In the genomic region with DNA sequence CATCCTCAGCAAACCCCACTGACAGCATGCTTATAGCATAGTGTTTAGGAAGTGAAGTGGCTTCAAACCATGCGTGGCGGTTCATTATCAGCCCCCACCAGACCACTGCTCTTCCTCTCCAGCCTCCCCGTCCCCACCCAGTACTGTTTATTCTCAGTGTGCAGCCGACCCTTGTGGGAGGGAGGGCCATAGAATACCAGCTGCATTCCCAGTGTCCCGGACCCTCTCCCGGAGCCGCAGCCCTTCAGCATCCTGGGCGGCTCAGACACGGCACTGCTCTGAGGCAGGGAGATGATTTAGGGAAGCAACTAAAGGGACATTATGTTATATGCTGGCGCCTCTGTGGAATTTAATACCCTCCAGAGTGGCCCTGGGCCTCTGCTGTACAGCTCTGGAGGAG, we compare ENCODE assay signal across 11 mouse cellular contexts. TPM values are rescaled to one million over a fixed set of nuclear protein-coding genes. Genes with fewer than 3 reads are reported as not detected.
DNase-seq lines count a peak whose midpoint lies in the region; ATAC-seq lines count a peak whose summit lies in the region.
"Had no signal": no experiment of that assay in that cellular context is flagged by ENCODE, and none has a peak within 500 bp of the region (broad histone marks: within the 10 kb centered on the region; RNA-seq: fewer than 3 reads in every experiment).

No protein-coding gene starts in this region.

- H3K27ac ChIP-seq in heart, embryonic 16.5 days (ENCODE audit: low read length), result no peak overlapping the region
- peak overlapping the region; percentile 67 for H3K27ac ChIP-seq in neural tube, embryonic 11.5 days (ENCODE audit: low read depth, low read length)
- no peak overlapping the region for H3K27ac ChIP-seq in liver, embryonic 12.5 days
- peak overlapping the region; percentile 63 for H3K27ac ChIP-seq in neural tube, embryonic 15.5 days (replicated peaks)
- H3K27ac ChIP-seq: liver, embryonic 13.5 days had no signal

- H3K27me3 ChIP-seq in heart, embryonic 16.5 days (ENCODE audit: control insufficient read depth, insufficient read depth, low read length), result no peaks in the 10 kb centered on the region
- H3K27me3 ChIP-seq in neural tube, embryonic 11.5 days (ENCODE audit: control insufficient read depth, insufficient read depth, low read length), result no peaks in the 10 kb centered on the region
- no peaks in the 10 kb centered on the region for H3K27me3 ChIP-seq in liver, embryonic 12.5 days (replicated peaks)
- no peaks in the 10 kb centered on the region for H3K27me3 ChIP-seq in neural tube, embryonic 15.5 days (replicated peaks)
- H3K27me3 ChIP-seq: liver, embryonic 13.5 days had no signal

- H3K4me3 ChIP-seq in heart, embryonic 16.5 days (ENCODE audit: low read length), result no peak overlapping the region
- H3K4me3 ChIP-seq in neural tube, embryonic 11.5 days (ENCODE audit: low read depth, low read length), result no peak overlapping the region
- no peak overlapping the region for H3K4me3 ChIP-seq in liver, embryonic 12.5 days
- H3K4me3 ChIP-seq in neural tube, embryonic 15.5 days (replicated peaks), result no peak overlapping the region
- H3K4me3 ChIP-seq: erythroblast, embryonic 14.5 days; liver, embryonic 13.5 days had no signal

- peak overlapping the region; percentile 11; the same call in 1 of the 2 replicates for H3K9ac ChIP-seq in heart, embryonic 16.5 days (ENCODE audit: low read length)
- 0 out of 2 replicates have a peak overlapping the region, but pooled peaks have one; percentile 14 for H3K9ac ChIP-seq in neural tube, embryonic 11.5 days (ENCODE audit: low read length)
- H3K9ac ChIP-seq in liver, embryonic 12.5 days, result no peak overlapping the region
- no peak overlapping the region for H3K9ac ChIP-seq in neural tube, embryonic 15.5 days (replicated peaks)
- H3K9ac ChIP-seq: liver, embryonic 13.5 days had no signal

- H3K4me2 ChIP-seq in heart, embryonic 16.5 days (ENCODE audit: low read depth, low read length), result no peak overlapping the region
- H3K4me2 ChIP-seq in neural tube, embryonic 11.5 days (ENCODE audit: low read depth), result 0 out of 2 replicates have a peak overlapping the region, but pooled peaks have one; percentile 9
- H3K4me2 ChIP-seq in liver, embryonic 12.5 days, result peak overlapping the region; percentile 24
- peak overlapping the region; percentile 19; the same call in 1 of the 2 replicates for H3K4me2 ChIP-seq in neural tube, embryonic 15.5 days
- H3K4me2 ChIP-seq: liver, embryonic 13.5 days had no signal

- no peaks in the 10 kb centered on the region for H3K9me3 ChIP-seq in heart, embryonic 16.5 days (replicated peaks; ENCODE audit: control insufficient read depth, low read length)
- no peaks in the 10 kb centered on the region for H3K9me3 ChIP-seq in neural tube, embryonic 11.5 days (ENCODE audit: control insufficient read depth, low read length)
- no peaks in the 10 kb centered on the region for H3K9me3 ChIP-seq in liver, embryonic 12.5 days (replicated peaks)
- H3K9me3 ChIP-seq in neural tube, embryonic 15.5 days (replicated peaks), result no peaks in the 10 kb centered on the region
- H3K9me3 ChIP-seq: liver, embryonic 13.5 days had no signal

- WGBS in heart, embryonic 16.5 days, result 28% methylated on average over 10 of the region's 10 CpGs
- WGBS in neural tube, embryonic 11.5 days, result 17% methylated on average over 10 of the region's 10 CpGs
- 14% methylated on average over 10 of the region's 10 CpGs for WGBS in liver, embryonic 12.5 days (ENCODE audit: insufficient replicate concordance)
- WGBS in neural tube, embryonic 15.5 days, result 11% methylated on average over 10 of the region's 10 CpGs

- no peaks in the 10 kb centered on the region for H3K36me3 ChIP-seq in heart, embryonic 16.5 days (ENCODE audit: control insufficient read depth, insufficient read depth)
- no peaks in the 10 kb centered on the region for H3K36me3 ChIP-seq in neural tube, embryonic 11.5 days (ENCODE audit: control insufficient read depth, insufficient read depth, low read length)
- H3K36me3 ChIP-seq in liver, embryonic 12.5 days, result no peaks in the 10 kb centered on the region
- no peaks in the 10 kb centered on the region for H3K36me3 ChIP-seq in neural tube, embryonic 15.5 days
- H3K36me3 ChIP-seq: liver, embryonic 13.5 days had no signal

- no peak for DNase-seq in heart, adult 11 months
- no peak for DNase-seq in neural tube, embryonic 11.5 days (ENCODE audit: low spot score)
- no peak for DNase-seq in neural tube, embryonic 10.5 days (ENCODE audit: extremely low spot score, low spot score)
- DNase-seq in left cerebral cortex, adult 11 months (ENCODE audit: low spot score), result no peak
- DNase-seq in layer of hippocampus, adult 9-11 months, result no peak
- DNase-seq: cerebellum, postnatal 25 days; liver, embryonic 13.5 days had no signal

- peak; percentile 33; the same call in 1 of the 2 replicates for ATAC-seq in heart, embryonic 16.5 days (replicated peaks; ENCODE audit: extremely low read depth, insufficient read depth, low FRiP score)
- peak; percentile 60; the same call in 1 of the 2 replicates for ATAC-seq in neural tube, embryonic 11.5 days (ENCODE audit: insufficient read depth, low FRiP score, low TSS enrichment)
- 0 out of 2 replicates have a peak, but pooled peaks have one; percentile 23 for ATAC-seq in liver, embryonic 12.5 days
- ATAC-seq in neural tube, embryonic 15.5 days (ENCODE audit: low FRiP score), result 0 out of 2 replicates have a peak, but pooled peaks have one; percentile 4

- H3K4me1 ChIP-seq in heart, embryonic 16.5 days (ENCODE audit: control insufficient read depth, insufficient read depth, low read length), result peaks cover 19% of the 10 kb centered on the region
- peaks cover 13% of the 10 kb centered on the region for H3K4me1 ChIP-seq in neural tube, embryonic 11.5 days (ENCODE audit: control insufficient read depth, insufficient read depth, low read length)
- H3K4me1 ChIP-seq in liver, embryonic 12.5 days, result peaks cover 21% of the 10 kb centered on the region; the same call in 1 of the 2 replicates
- H3K4me1 ChIP-seq in neural tube, embryonic 15.5 days, result peaks cover 52% of the 10 kb centered on the region

RNA-seq across cellular contexts. Expression of gene Susd4, which starts 55.3 kb away (rescaled TPM):
- 5.3 and 5.6 TPM in 2 replicates for polyA plus RNA-seq in heart, embryonic 16.5 days (2015; fragmentation: Nextera tagmentation; extraction: Ambion mirVana)
- 29.1 and 30.0 TPM in 2 replicates for polyA plus RNA-seq in neural tube, embryonic 11.5 days (2014; fragmentation: Nextera tagmentation; extraction: Ambion mirVana)
- polyA plus RNA-seq in liver, embryonic 12.5 days (2016; fragmentation: Nextera tagmentation; extraction: Ambion mirVana), result 3.1 and 3.5 TPM in 2 replicates
- polyA plus RNA-seq in neural tube, embryonic 15.5 days (2015; fragmentation: Nextera tagmentation; extraction: Ambion mirVana), result 82.3 and 88.9 TPM in 2 replicates
- polyA plus RNA-seq: erythroblast, embryonic 14.5 days had no signal

Comparison
In these comparisons a context has a peak if more than half of its experiments do, and no peak if none do; other contexts are left out.
1. H3K9ac ChIP-seq: peak in heart, embryonic 16.5 days (single experiment) and neural tube, embryonic 11.5 days (single experiment); none in liver, embryonic 12.5 days (single experiment) and neural tube, embryonic 15.5 days (single experiment).
2. ATAC-seq: peak in every context shown above with its lines; median percentile 60 in neural tube, embryonic 11.5 days; 33 in heart, embryonic 16.5 days; 23 in liver, embryonic 12.5 days; 4 in neural tube, embryonic 15.5 days.
3. H3K27ac ChIP-seq: peak in neural tube, embryonic 11.5 days (single experiment) and neural tube, embryonic 15.5 days (single experiment); none in heart, embryonic 16.5 days (single experiment) and liver, embryonic 12.5 days (single experiment).